Mouse (Mus musculus) induced T-regulatory cell, adult 2 months (primary cell): Measurements from ENCODE around the gene Prps1l1.

Source experiments
- DNase-seq: peaks from one replicate; pipeline ENCODE4 v3.0.0-alpha.2; 2012; ENCODE audit warnings: low read depth

The Prps1l1 gene

GRCm38 (mm10) chr12:35025916-35026432 is 41.4 kb downstream of the Prps1l1 start:
- DNase-seq: no peak

GRCm38 (mm10) chr12:35027533-35027932 is 43.0 kb downstream of the Prps1l1 start:
- DNase-seq: no peak
